Mouse (Mus musculus): ENCODE results near the gene Zfp523. TPM values are rescaled to one million over a fixed set of nuclear protein-coding genes. Genes with fewer than 3 reads are reported as not detected.

Gene Zfp523
- 10 to 100 TPM; 15.7 to 22.0 TPM for total RNA-seq (2023)

GRCm38 (mm10) chr17:28176775-28177539 lies at the start of gene Zfp523:
Zfp523 (plus strand) TSS chr17:28177129.

GRCm38 (mm10) chr17:28141771-28142699 lies 34.9 kb upstream of the Zfp523 start, which contains the start of gene Scube3:
Scube3 (plus strand) TSS chr17:28142141.

GRCm38 (mm10) chr17:28207591-28208313 lies 30.8 kb downstream of the Zfp523 start, which contains the start of gene Def6:
Def6 (plus strand) TSS chr17:28207778.

GRCm38 (mm10) chr17:28232475-28233060 lies 55.6 kb downstream of the Zfp523 start, which contains the start of gene Ppard:
Ppard (plus strand) TSS chr17:28232700.

Other genes with a start within 250 kb of the Zfp523 start
- 1 to 10 TPM; 2.6 to 5.5 TPM for gene Tcp11, start 96.5 kb upstream of the Zfp523 start, total RNA-seq (2023)
- not detected for gene Scube3, start 35.0 kb upstream of the Zfp523 start, total RNA-seq (2023)
- 100 to 1,000 TPM in 1 of 2 experiments, 10 to 100 TPM in 1; 85.3 to 109 TPM for gene Def6, start 30.6 kb downstream of the Zfp523 start, total RNA-seq (2023)
- gene Ppard, start 55.6 kb downstream of the Zfp523 start, total RNA-seq (2023) = 10 to 100 TPM; 28.5 to 30.0 TPM
- gene Fance, start 136.4 kb downstream of the Zfp523 start, total RNA-seq (2023) = 10 to 100 TPM; 32.4 to 44.6 TPM
- 1,000 to 10,000 TPM; 1,465 to 1,565 TPM for gene Rpl10a, start 151.3 kb downstream of the Zfp523 start, total RNA-seq (2023)
- 1 to 10 TPM in 1 of 2 experiments, not detected in 1; 1.3 TPM for gene Tead3, start 173.7 kb downstream of the Zfp523 start, total RNA-seq (2023)
- not detected for gene Tulp1, start 188.1 kb downstream of the Zfp523 start, total RNA-seq (2023)